Mouse (Mus musculus) layer of hippocampus, adult 8-10 months (tissue): ENCODE data around the gene Folr2. TPM values are rescaled to one million over a fixed set of nuclear protein-coding genes. Genes with fewer than 3 reads are reported as not detected.

Experiments used
- DNase-seq, 2 experiments: peaks; one replicate each; pipeline ENCODE4 v3.0.0; 2022; ENCODE audit warnings: low spot score in 2 of 2
- microRNA-seq, 2 experiments: library from miRNA; unstranded; fragments of <30 nt; microRNA quantifications; one replicate each; pipeline ENCODE4 v1.2.0; 2022
- total RNA-seq, 4 experiments: library from RNA; stranded (reverse); gene quantifications; 2 replicates each; pipeline ENCODE4 v1.2.4; 2022

Gene Folr2
- total RNA-seq, 4 experiments from 2014 or later, result 1.3 to 1.4 TPM; not detected in 2

- no peak for DNase-seq
These were observed 33.0 kb downstream of the Folr2 start for GRCm38 (mm10) chr7:101823758-101824630.

GRCm38 (mm10) chr7:101822836-101823757 lies 33.9 kb downstream of the Folr2 start:
- DNase-seq, result no peak

GRCm38 (mm10) chr7:101821571-101822501 lies 35.2 kb downstream of the Folr2 start:
- no peak for DNase-seq

- DNase-seq, result no peak
These were observed 36.5 kb downstream of the Folr2 start for GRCm38 (mm10) chr7:101820295-101821030.

- DNase-seq, result no peak
These were observed 39.1 kb downstream of the Folr2 start, which contains the start of gene Phox2a for GRCm38 (mm10) chr7:101817861-101818401. TSS of gene Phox2a (plus strand) at chr7:101818313.

Small RNAs within 50 kb of the gene (microRNA-seq; reads per million reads assigned to microRNA genes)
- 0 reads per million in 2 experiments for gene Gm22655

Other genes starting within 250 kb of the Folr2 start
- 10 to 100 TPM; 50.7 to 64.1 (median 56.9) TPM for gene Clpb, start 193.6 kb downstream of the Folr2 start, total RNA-seq
- gene Phox2a, start 38.9 kb downstream of the Folr2 start, total RNA-seq, result under 1 TPM in 1 of 4 experiments, not detected in 3; 0.20 TPM
- 10 to 100 TPM; 29.1 to 38.3 (median 32.4) TPM for gene Inppl1, start 19.0 kb downstream of the Folr2 start, total RNA-seq
- 10 to 100 TPM; 30.2 to 37.2 (median 35.0) TPM for gene Anapc15, start 6.5 kb upstream of the Folr2 start, total RNA-seq
- gene Folr1, start 13.6 kb upstream of the Folr2 start, total RNA-seq, result 1 to 10 TPM in 3 of 4 experiments, under 1 TPM in 1; 0.51 to 3.2 (median 1.3) TPM
- gene Lamtor1, start 48.7 kb upstream of the Folr2 start, total RNA-seq, result 10 to 100 TPM; 77.5 to 94.3 (median 89.8) TPM
- gene Tomt, start 49.2 kb upstream of the Folr2 start, total RNA-seq, result under 1 TPM in 1 of 4 experiments, not detected in 3; 0.35 TPM
- gene Lrrc51, start 76.7 kb upstream of the Folr2 start, total RNA-seq, result 1 to 10 TPM; 5.8 to 7.9 (median 6.1) TPM
- 100 to 1,000 TPM in 3 of 4 experiments, 10 to 100 TPM in 1; 99.7 to 129 (median 117) TPM for gene Numa1, start 76.9 kb upstream of the Folr2 start, total RNA-seq
- 10 to 100 TPM in 3 of 4 experiments, 1 to 10 TPM in 1; 8.3 to 12.9 (median 11.1) TPM for gene Il18bp, start 161.5 kb upstream of the Folr2 start, total RNA-seq
- 10 to 100 TPM; 43.4 to 47.0 (median 44.9) TPM for gene Rnf121, start 208.3 kb upstream of the Folr2 start, total RNA-seq
- gene Xndc1, start 208.3 kb upstream of the Folr2 start, total RNA-seq, result 10 to 100 TPM; 25.8 to 37.3 (median 31.9) TPM
- 1 to 10 TPM; 1.7 to 2.8 (median 2.3) TPM for gene Xntrpc, start 208.5 kb upstream of the Folr2 start, total RNA-seq
- gene Trpc2, start 225.9 kb upstream of the Folr2 start, total RNA-seq, result 1 to 10 TPM in 3 of 4 experiments, not detected in 1; 1.4 to 2.4 (median 1.8) TPM
- not detected for gene Art1, start 244.5 kb upstream of the Folr2 start, total RNA-seq